Mouse (Mus musculus) ES-Bruce4 (cell line): Measurements from ENCODE around the gene A630001G21Rik.

Experiments used
- CTCF ChIP-seq: IDR thresholded peaks from one replicate; pipeline ENCODE4 v1.8.1; 2011; ENCODE audit warnings: low read depth, low read length
- EP300 ChIP-seq: IDR thresholded peaks from 2 replicates; pipeline ENCODE4 v1.6.1; 2011; ENCODE audit warnings: low read depth, low read length; ENCODE audit not compliant: insufficient read depth

DNA sequence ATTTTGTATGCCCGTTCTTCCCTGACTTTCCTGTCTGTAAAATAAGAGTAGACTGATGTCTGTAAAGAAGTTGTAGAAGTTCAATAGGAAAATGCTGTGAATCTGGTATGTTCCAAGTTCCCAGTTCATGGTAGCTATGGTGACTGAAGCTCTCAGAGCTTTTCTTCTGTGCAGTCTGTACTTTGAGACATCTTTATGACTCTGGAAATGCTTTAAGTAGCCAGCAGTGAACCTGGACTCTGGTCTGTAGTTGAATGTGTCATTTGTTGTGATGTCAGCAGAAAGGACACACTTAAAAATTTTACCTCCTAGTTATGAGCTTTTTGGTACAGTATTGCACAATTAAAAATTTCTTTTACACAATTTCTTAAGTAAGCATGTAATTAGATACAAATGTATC lies 24.1 kb upstream of the A630001G21Rik start:
- no peak for TF ChIP-seq CTCF
- TF ChIP-seq EP300: no peak
